In the genomic region with DNA sequence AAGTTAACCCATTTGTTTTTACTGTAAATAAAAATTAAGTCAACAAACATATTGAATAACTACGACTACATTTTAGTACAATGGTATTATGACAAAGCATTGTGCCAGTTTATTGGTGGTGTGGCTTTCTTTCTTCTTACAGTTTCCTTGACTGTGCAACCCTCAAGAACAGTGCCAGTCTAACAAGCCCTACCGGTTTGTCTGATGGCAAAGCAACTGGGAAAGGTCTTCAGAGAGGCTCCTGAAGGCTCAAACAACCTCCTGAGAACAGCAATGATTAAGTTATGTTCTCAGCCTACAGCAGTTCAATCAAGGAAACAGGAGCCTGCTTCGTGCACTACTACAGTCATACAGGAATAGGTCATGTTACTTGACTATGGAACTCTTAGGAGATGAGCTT, we compare ENCODE assay signal across 23 mouse cellular contexts.
DNase-seq lines count a peak whose midpoint lies in the region; ATAC-seq and TF ChIP-seq lines count a peak whose summit lies in the region.
"Had no signal": no experiment of that assay in that cellular context is flagged by ENCODE, and none has a peak within 500 bp of the region (broad histone marks: within the 10 kb centered on the region; RNA-seq: fewer than 3 reads in every experiment).

No protein-coding gene starts in this region.

- H3K4me2 ChIP-seq in stomach, postnatal 0 days (replicated peaks; ENCODE audit: low read depth), result no peak overlapping the region
- H3K4me2 ChIP-seq: embryonic facial prominence, embryonic 15.5 days; forebrain, embryonic 12.5 days; forebrain, embryonic 15.5 days; heart, embryonic 13.5 days; hindbrain, embryonic 12.5 days; hindbrain, embryonic 15.5 days had no signal

- H3K27me3 ChIP-seq in stomach, postnatal 0 days (ENCODE audit: control insufficient read depth, insufficient read depth, low read length), result no peaks in the 10 kb centered on the region
- H3K27me3 ChIP-seq: embryonic facial prominence, embryonic 15.5 days; forebrain, embryonic 12.5 days; forebrain, embryonic 15.5 days; heart, embryonic 13.5 days; hindbrain, embryonic 12.5 days; hindbrain, embryonic 15.5 days had no signal

- TF ChIP-seq EP300 in stomach, postnatal 0 days (optimal IDR thresholded peaks at IDR 0.05), result peak; percentile 32

- H3K36me3 ChIP-seq in stomach, postnatal 0 days (ENCODE audit: control insufficient read depth, insufficient read depth, low read length), result no peaks in the 10 kb centered on the region
- H3K36me3 ChIP-seq: forebrain, embryonic 15.5 days; hindbrain, embryonic 15.5 days had no signal

- DNase-seq in lung, postnatal 36 days, result peak; percentile 27
- no peak for DNase-seq in lung, postnatal 25 days (ENCODE audit: low spot score)
- DNase-seq in urinary bladder, postnatal 36 days (ENCODE audit: low spot score in 2 of 2), result peak; percentile 20 to 26
- no peak for DNase-seq in urinary bladder, postnatal 10 days (ENCODE audit: low spot score)
- DNase-seq in stomach, postnatal 0 days (ENCODE audit: low spot score), result no peak
- DNase-seq in right cerebral cortex, postnatal 14 days, result no peak
- DNase-seq: adrenal gland, adult 2 months; adrenal gland, postnatal 14 days; cerebellum, adult 11 months; cerebellum, adult 2 months; cerebellum, adult 9-11 months; cerebellum, postnatal 25 days; gastrocnemius, postnatal 25 days; heart, adult 2 months; heart, postnatal 14 days had no signal

- WGBS in stomach, postnatal 0 days, result 62% methylated on average over 3 of the region's 3 CpGs

- no peaks in the 10 kb centered on the region for H3K9me3 ChIP-seq in stomach, postnatal 0 days (ENCODE audit: control insufficient read depth, low read length)
- H3K9me3 ChIP-seq: embryonic facial prominence, embryonic 15.5 days; forebrain, embryonic 12.5 days; forebrain, embryonic 15.5 days; heart, embryonic 10.5 days; heart, embryonic 13.5 days; hindbrain, embryonic 12.5 days; hindbrain, embryonic 15.5 days had no signal

- H3K27ac ChIP-seq in stomach, postnatal 0 days (replicated peaks), result no peak overlapping the region
- H3K27ac ChIP-seq: embryonic facial prominence, embryonic 15.5 days; forebrain, embryonic 12.5 days; forebrain, embryonic 15.5 days; heart, adult 2 months; heart, embryonic 10.5 days; heart, embryonic 13.5 days; hindbrain, embryonic 12.5 days; hindbrain, embryonic 15.5 days had no signal

- TF ChIP-seq CTCF in stomach, postnatal 0 days (IDR thresholded peaks at IDR 0.05; ENCODE audit: low read depth), result no peak

- no peak for ATAC-seq in stomach, postnatal 0 days (ENCODE audit: low FRiP score, low TSS enrichment)
- ATAC-seq: CD4-positive, CD25-positive, alpha-beta regulatory T cell, adult 4 months; forebrain, embryonic 15.5 days had no signal

- H3K4me3 ChIP-seq in stomach, postnatal 0 days (ENCODE audit: low read depth, low read length), result no peak overlapping the region
- H3K4me3 ChIP-seq: embryonic facial prominence, embryonic 15.5 days; forebrain, embryonic 12.5 days; forebrain, embryonic 15.5 days; heart, adult 2 months; heart, embryonic 10.5 days; heart, embryonic 13.5 days; hindbrain, embryonic 12.5 days; hindbrain, embryonic 15.5 days had no signal

- no peak overlapping the region for H3K9ac ChIP-seq in stomach, postnatal 0 days (ENCODE audit: low read length)
- H3K9ac ChIP-seq: embryonic facial prominence, embryonic 15.5 days; forebrain, embryonic 12.5 days; forebrain, embryonic 15.5 days; heart, embryonic 13.5 days; hindbrain, embryonic 12.5 days; hindbrain, embryonic 15.5 days had no signal

- H3K4me1 ChIP-seq in stomach, postnatal 0 days (replicated peaks; ENCODE audit: control insufficient read depth, insufficient read depth), result no peaks in the 10 kb centered on the region
- H3K4me1 ChIP-seq: heart, embryonic 10.5 days had no signal

Comparison
In these comparisons a context has a peak if more than half of its experiments do, and no peak if none do; other contexts are left out.
1. DNase-seq: peak in lung, postnatal 36 days (single experiment) and urinary bladder, postnatal 36 days (2 of 2); none in lung, postnatal 25 days (single experiment), urinary bladder, postnatal 10 days (single experiment), stomach, postnatal 0 days (single experiment) and right cerebral cortex, postnatal 14 days (single experiment).